Mouse (Mus musculus) CH12.LX (cell line): ENCODE measurements around the gene Cradd. TPM values are rescaled to one million over a fixed set of nuclear protein-coding genes. Genes with fewer than 3 reads are reported as not detected.

Experiments used
- DNase-seq: peaks from one replicate; pipeline ENCODE4 v3.0.0-alpha.2; 2013; ENCODE audit errors: extremely low read depth
- H3K27ac ChIP-seq: 2 replicates; pipeline ENCODE4 v1.5.1; 2012; ENCODE audit warnings: low read depth, mild to moderate bottlenecking, control low read depth, moderate library complexity; ENCODE audit not compliant: insufficient read depth
- H3K27me3 ChIP-seq: replicated peaks from 2 replicates; pipeline ENCODE3; 2012; ENCODE audit warnings: inconsistent platforms
- H3K36me3 ChIP-seq, 2 experiments: replicated peaks in 1 of 2; 2 replicates each; pipeline versions ENCODE3 to v1.6.1; 2012; ENCODE audit warnings: inconsistent platforms in 1 of 2, low read length in 1 of 2, mild to moderate bottlenecking in 1 of 2, mixed read lengths in 1 of 2, moderate library complexity in 1 of 2; ENCODE audit not compliant: control insufficient read depth in 1 of 2, insufficient read depth in 1 of 2
- H3K4me1 ChIP-seq, 2 experiments: 2 replicates each; pipeline ENCODE4 v1.6.1; 2012; ENCODE audit warnings: inconsistent platforms in 1 of 2, moderate library complexity in 1 of 2; ENCODE audit not compliant: insufficient read depth in 2 of 2, control insufficient read depth in 1 of 2
- H3K4me2 ChIP-seq: 2 replicates; pipeline ENCODE4 v1.6.1; 2012; ENCODE audit warnings: low read depth, mild to moderate bottlenecking, control low read depth; ENCODE audit not compliant: poor library complexity, insufficient read depth, severe bottlenecking
- H3K4me3 ChIP-seq, 3 experiments: fragments of 150-350 bp in 1 of 3; sonication (generic) in 1 of 3; replicated peaks in 1 of 3; 2 replicates each; pipeline versions ENCODE3 to v1.5.1; 2011 to 2012; ENCODE audit warnings: low read depth in 2 of 3, low read length in 2 of 3, mild to moderate bottlenecking in 2 of 3, moderate library complexity in 2 of 3, control low read depth in 1 of 3, improper control_type of control experiment in 1 of 3, inconsistent platforms in 1 of 3, mixed read lengths in 1 of 3; ENCODE audit not compliant: poor library complexity in 1 of 3
- H3K79me2 ChIP-seq: replicated peaks from 2 replicates; pipeline ENCODE4 v1.6.1; 2012; ENCODE audit warnings: mild to moderate bottlenecking, moderate library complexity; ENCODE audit not compliant: control insufficient read depth, poor library complexity, insufficient read depth, severe bottlenecking; ENCODE audit errors: extremely low read depth
- H3K9ac ChIP-seq: 2 replicates; pipeline ENCODE4 v1.6.1; 2012; ENCODE audit warnings: low read depth, mild to moderate bottlenecking, control low read depth, moderate library complexity; ENCODE audit not compliant: insufficient read depth
- H3K9me3 ChIP-seq: replicated peaks from 2 replicates; pipeline ENCODE3; 2012; ENCODE audit warnings: low read length, inconsistent platforms, mixed read lengths
- BHLHE40 ChIP-seq: IDR thresholded peaks from 2 replicates; pipeline ENCODE4 v1.6.1; 2011; ENCODE audit warnings: mild to moderate bottlenecking, low read depth, low read length, improper control_type of control experiment
- CHD1 ChIP-seq: IDR thresholded peaks from 2 replicates; pipeline ENCODE4 v1.6.1; 2012; ENCODE audit warnings: low read depth, low read length, improper control_type of control experiment, inconsistent platforms
- CTCF ChIP-seq, 2 experiments: IDR thresholded peaks in 1 of 2; conservative IDR thresholded peaks in 1 of 2; 2 replicates each; pipeline ENCODE4 v1.5.1; 2011 to 2012; ENCODE audit warnings: low read depth in 2 of 2, low read length in 2 of 2, improper control_type of control experiment in 1 of 2, inconsistent platforms in 1 of 2, mild to moderate bottlenecking in 1 of 2, moderate library complexity in 1 of 2
- E2F4 ChIP-seq: IDR thresholded peaks from 2 replicates; pipeline ENCODE4 v1.6.1; 2011; ENCODE audit warnings: low read depth, low read length, improper control_type of control experiment; ENCODE audit not compliant: insufficient replicate concordance
- ELF1 ChIP-seq: IDR thresholded peaks from 2 replicates; pipeline ENCODE4 v1.6.1; 2014; ENCODE audit warnings: low read depth, mild to moderate bottlenecking, inconsistent platforms, low read length, improper control_type of control experiment
- MAX ChIP-seq: IDR thresholded peaks from 2 replicates; pipeline ENCODE4 v1.6.1; 2011; ENCODE audit warnings: low read length, improper control_type of control experiment
- NELFE ChIP-seq: IDR thresholded peaks from 2 replicates; pipeline ENCODE4 v1.6.1; 2011; ENCODE audit warnings: low read depth, low read length, improper control_type of control experiment
- RAD21 ChIP-seq: IDR thresholded peaks from 2 replicates; pipeline ENCODE4 v1.6.1; 2011; ENCODE audit warnings: low read depth, mild to moderate bottlenecking, low read length, improper control_type of control experiment, moderate library complexity
- RCOR1 ChIP-seq: conservative IDR thresholded peaks from 2 replicates; pipeline ENCODE4 v1.6.1; 2012; ENCODE audit warnings: low read depth, mild to moderate bottlenecking, inconsistent platforms, low read length, improper control_type of control experiment
- SMC3 ChIP-seq: IDR thresholded peaks from 2 replicates; pipeline ENCODE4 v1.6.1; 2011; ENCODE audit warnings: low read depth, low read length, improper control_type of control experiment
- UBTF ChIP-seq: IDR thresholded peaks from 2 replicates; pipeline ENCODE4 v1.6.1; 2012; ENCODE audit warnings: low read depth, mild to moderate bottlenecking, inconsistent platforms, low read length, improper control_type of control experiment, moderate library complexity
- USF1 ChIP-seq: IDR thresholded peaks from 2 replicates; pipeline ENCODE4 v1.6.1; 2014; ENCODE audit warnings: low read depth, mild to moderate bottlenecking, inconsistent platforms, low read length, improper control_type of control experiment
- ZNF384 ChIP-seq: IDR thresholded peaks from 2 replicates; pipeline ENCODE4 v1.6.1; 2012; ENCODE audit warnings: low read depth, low read length, improper control_type of control experiment, inconsistent platforms
- dilution Hi-C: fragments of 300-500 bp; cut with MboI; formaldehyde crosslinking; loops from 2 replicates; pipeline ENCODE4 v1.14.3; 2020; ENCODE audit warnings: low sequenced_read_pairs; ENCODE audit not compliant: extremely low pct_unique_long_range_greater_than_20kb, extremely low pct_ligation_motif_present
- in situ Hi-C: fragments of 300-500 bp; cut with MboI; formaldehyde crosslinking; loops from 3 replicates; pipeline ENCODE4 v1.14.3; 2019; ENCODE audit warnings: low sequenced_read_pairs, low pct_ligation_motif_present, low pct_unique_long_range_greater_than_20kb, mixed read lengths
- polyA plus RNA-seq: library from polyadenylated mRNA; unstranded; fragments of >175 nt; gene quantifications from 2 replicates; pipeline ENCODE4 v1.2.1, GENCODE M21; 2012; ENCODE audit warnings: low read depth; ENCODE audit not compliant: insufficient read length
- total RNA-seq, 2 experiments: library from RNA; depleted of rRNA; stranded (reverse); fragments of 300-350 nt in 1 of 2; fragments of >200 nt in 1 of 2; gene quantifications; 2 replicates each; pipeline ENCODE4 v1.2.3; 2012 to 2014

The Cradd gene
- total and polyA plus RNA-seq, 3 experiments: 5.6 to 8.8 (median 5.6) TPM

DNA sequence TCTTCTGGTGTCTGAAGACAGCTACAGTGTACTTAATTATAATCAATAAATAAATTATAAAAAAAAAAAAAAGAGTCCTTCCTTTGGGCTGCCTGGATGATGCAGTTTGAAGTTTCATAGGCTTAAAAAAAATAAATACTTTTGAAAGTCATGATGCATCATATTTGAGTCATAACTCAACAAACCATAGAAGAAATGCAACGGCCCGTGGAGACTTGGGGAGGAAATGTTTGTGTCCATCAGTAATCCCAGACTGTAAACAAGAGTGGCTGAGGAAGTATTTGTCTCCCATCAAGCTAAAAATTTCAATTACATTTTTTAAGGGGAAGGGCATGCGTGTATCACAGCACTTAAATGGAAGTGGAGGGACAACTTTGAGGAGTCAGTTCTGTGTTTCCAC lies 23.8 kb upstream of the Cradd start:
- Histone ChIP-seq H3K9ac (no peak overlapping the region), H3K4me2 (no peak overlapping the region), H3K36me3 (no peaks in the 10 kb centered on the region), H3K4me1 (no peaks in the 10 kb centered on the region), H3K4me3 (no peak overlapping the region), H3K27me3 (no peaks in the 10 kb centered on the region), H3K9me3 (peaks cover 5% of the 10 kb centered on the region), H3K27ac (no peak overlapping the region), H3K79me2 (no peaks in the 10 kb centered on the region)
- no peak for TF ChIP-seq ZNF384
- in situ Hi-C loops (no loop called here), dilution Hi-C loops (no loop called here)
- no peak for DNase-seq

DNA sequence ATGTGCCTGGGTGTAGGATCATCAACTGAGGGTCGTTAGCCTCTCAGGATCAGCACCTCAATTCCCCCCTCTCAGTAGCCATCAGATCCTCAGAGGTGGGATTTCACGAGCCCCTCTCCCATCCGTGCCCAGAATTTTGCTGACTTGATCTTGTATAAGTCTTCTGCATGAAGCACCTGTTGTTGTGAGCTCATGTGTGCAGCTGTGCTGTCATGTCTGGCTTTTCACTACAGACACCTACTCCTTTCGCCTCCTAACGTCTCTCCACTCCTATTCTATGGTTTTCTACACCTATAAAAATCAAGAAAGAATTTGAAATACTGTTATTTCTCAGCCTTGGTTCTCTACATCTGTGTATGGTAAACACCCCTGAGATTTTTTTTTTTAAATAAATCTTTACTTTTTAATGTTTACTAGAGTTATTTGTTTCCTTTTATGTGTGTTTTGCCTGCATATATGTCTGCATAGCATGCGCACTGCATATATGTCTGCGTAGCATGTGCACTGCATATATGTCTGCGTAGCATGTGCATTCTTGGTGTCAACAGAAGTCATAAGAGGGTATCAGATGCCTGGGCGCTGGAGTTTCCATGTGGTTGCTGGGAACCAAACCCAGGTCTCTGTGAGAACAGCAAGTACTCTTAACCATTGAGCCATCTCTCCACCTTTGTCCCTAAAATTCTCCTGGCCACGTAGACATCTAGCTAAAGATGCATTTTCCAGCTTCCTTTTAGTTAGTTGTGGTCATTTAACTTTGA lies 19.1 kb upstream of the Cradd start:
- dilution Hi-C loops: no loop called here
- no peak for TF ChIP-seq CTCF (conservative IDR thresholded peaks at IDR 0.05 in 1 of 2, IDR thresholded peaks at IDR 0.05 in 1 of 2; ENCODE audit: low read depth in 2 of 2, low read length in 2 of 2)
- no peak for TF ChIP-seq USF1
- TF ChIP-seq NELFE: no peak
- no peak for TF ChIP-seq RCOR1
- TF ChIP-seq BHLHE40: no peak
- no peak for TF ChIP-seq MAX
- no peak for TF ChIP-seq CHD1

DNA sequence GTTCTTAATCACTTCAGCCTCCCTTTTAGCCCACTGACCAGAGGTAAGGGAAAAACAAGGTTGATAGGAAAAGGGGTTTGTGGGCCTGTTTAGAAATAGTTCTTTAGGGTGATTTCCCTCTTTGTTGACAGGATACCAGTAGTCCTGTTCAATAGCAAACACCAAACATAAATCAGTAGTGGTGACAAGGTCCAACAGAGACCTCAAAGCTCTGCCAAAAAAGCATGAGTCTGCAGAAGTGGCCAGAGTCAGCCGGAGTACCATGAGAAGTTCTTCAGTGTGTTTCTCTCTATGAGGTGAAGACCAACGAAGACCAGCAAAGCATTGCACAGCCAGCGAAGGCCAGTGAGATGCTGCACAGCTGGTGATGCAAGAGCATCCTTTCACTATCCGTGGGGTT lies 16.7 kb upstream of the Cradd start:
- H3K27me3 ChIP-seq: no peaks in the 10 kb centered on the region
- H3K4me1 ChIP-seq: no peaks in the 10 kb centered on the region
- peaks cover 5% of the 10 kb centered on the region for H3K9me3 ChIP-seq
- no peak overlapping the region for H3K9ac ChIP-seq
- no peak for DNase-seq
- no peak overlapping the region for H3K4me3 ChIP-seq
- no peak overlapping the region for H3K27ac ChIP-seq
- no peaks in the 10 kb centered on the region for H3K36me3 ChIP-seq
- no peaks in the 10 kb centered on the region for H3K79me2 ChIP-seq
- H3K4me2 ChIP-seq: no peak overlapping the region
- dilution Hi-C loops (no loop called here), in situ Hi-C loops (no loop called here)
- TF ChIP-seq SMC3 (no peak), RAD21 (no peak), E2F4 (no peak), ELF1 (no peak), UBTF (no peak), ZNF384 (no peak)

More for the DNA sequence above, 19.1 kb upstream of the Cradd start:
- H3K4me2 ChIP-seq: no peak overlapping the region
- H3K9me3 ChIP-seq: peaks cover 5% of the 10 kb centered on the region
- no peak for DNase-seq
- no peak overlapping the region for H3K27ac ChIP-seq
- no peaks in the 10 kb centered on the region for H3K4me1 ChIP-seq
- in situ Hi-C loops: no loop called here
- H3K9ac ChIP-seq: no peak overlapping the region
- H3K27me3 ChIP-seq: no peaks in the 10 kb centered on the region
- H3K36me3 ChIP-seq: no peaks in the 10 kb centered on the region
- H3K4me3 ChIP-seq: no peak overlapping the region
- H3K79me2 ChIP-seq: no peaks in the 10 kb centered on the region
